Mouse (Mus musculus) left cerebral cortex, adult 2 months (tissue): ENCODE data around the gene Gm9964. TPM values are rescaled to one million over a fixed set of nuclear protein-coding genes. Genes with fewer than 3 reads are reported as not detected.

Experiments
- DNase-seq, 2 experiments: peaks; one replicate each; pipeline ENCODE4 v3.0.0; 2021 to 2022; ENCODE audit warnings: low spot score in 2 of 2, mixed read lengths in 1 of 2; ENCODE audit errors: extremely low spot score in 1 of 2
- H3K27ac ChIP-seq: fragments of 200-600 bp; 2 replicates; pipeline ENCODE4 v1.8.1; 2022
- H3K4me3 ChIP-seq: fragments of 200-600 bp; 2 replicates; pipeline ENCODE4 v1.8.1; 2022
- CTCF ChIP-seq: fragments of 200-600 bp; IDR thresholded peaks from 2 replicates; pipeline ENCODE4 v1.8.1; 2022; ENCODE audit warnings: antibody characterized with exemption, mild to moderate bottlenecking, moderate library complexity
- intact Hi-C: fragments of 180-260 bp; cut with DNase I; formaldehyde crosslinking; loops from one replicate; pipeline ENCODE4 v1.15.1; 2025
- total RNA-seq, 2 experiments: library from RNA; stranded (reverse); gene quantifications; 2 replicates each; pipeline ENCODE4 v1.2.3; 2021

The Gm9964 gene
- total RNA-seq, 2 experiments from 2014 or later: 0.68 TPM

DNA sequence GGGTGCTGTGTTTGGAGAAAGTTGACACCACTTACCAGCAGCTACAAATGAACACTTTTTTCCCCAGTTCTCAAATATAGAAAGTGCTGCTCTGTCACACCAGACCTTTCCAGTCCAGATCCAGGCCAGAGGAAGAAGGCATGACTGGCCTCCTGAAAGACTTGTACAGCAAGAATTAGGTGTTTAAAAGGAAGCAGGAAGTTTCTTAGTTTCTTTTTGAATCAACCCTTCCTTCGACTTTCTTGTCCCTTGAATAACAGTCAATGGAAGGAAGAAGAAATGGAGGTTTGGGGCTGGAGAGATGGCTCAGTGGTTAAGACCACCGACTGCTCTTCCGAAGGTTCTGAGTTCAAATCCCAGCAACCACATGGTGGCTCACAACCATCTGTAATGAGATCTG is 3.7 kb downstream of the Gm9964 start:
- intact Hi-C loops: no loop called here
- DNase-seq: no peak
- H3K27ac ChIP-seq: no peak overlapping the region
- no peak for TF ChIP-seq CTCF
- H3K4me3 ChIP-seq: no peak overlapping the region

DNA sequence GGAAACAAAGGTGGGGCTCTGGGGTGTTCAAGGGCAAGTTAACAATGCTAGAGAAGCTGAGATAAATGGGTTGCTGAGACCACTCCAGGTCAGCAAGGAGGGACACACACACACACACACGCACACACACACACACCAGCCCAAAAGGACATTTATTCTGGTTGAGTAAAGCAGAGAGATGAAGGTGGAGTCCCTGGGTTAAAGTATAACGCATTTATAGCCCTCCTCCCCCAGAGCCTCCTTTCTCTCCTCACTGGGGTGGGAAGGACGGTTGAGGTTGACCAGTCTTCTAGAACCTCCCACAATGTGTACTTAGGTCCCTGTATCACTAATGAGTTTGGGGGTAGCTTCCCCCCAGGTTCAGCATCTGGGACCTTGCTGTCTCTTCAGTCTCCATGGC is 4.6 kb downstream of the Gm9964 start:
- no peak overlapping the region for H3K27ac ChIP-seq
- no peak for TF ChIP-seq CTCF
- no peak for DNase-seq
- no peak overlapping the region for H3K4me3 ChIP-seq
- intact Hi-C loops: no loop called here

DNA sequence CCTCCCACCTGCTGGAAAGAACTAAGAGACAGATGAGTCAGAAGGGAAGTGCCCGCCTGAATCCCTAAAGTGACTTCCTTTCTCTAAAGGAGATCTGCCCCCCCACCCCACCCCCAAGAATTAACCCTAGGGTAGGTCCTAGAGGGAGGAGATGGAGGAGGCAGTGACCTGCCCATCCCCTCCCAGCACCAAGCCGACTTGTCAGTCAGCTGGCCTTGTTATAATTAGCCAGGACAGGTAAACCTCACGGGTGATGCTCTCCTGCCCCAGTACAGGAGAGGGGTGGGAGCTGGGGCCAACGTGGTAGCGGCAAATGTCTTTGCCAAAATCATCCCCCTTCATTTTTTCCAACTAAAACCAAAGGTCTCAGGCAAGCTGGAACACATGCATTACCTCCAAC is 5.1 kb downstream of the Gm9964 start:
- DNase-seq: no peak
- no peak overlapping the region for H3K4me3 ChIP-seq
- intact Hi-C loops: no loop called here
- TF ChIP-seq CTCF: no peak
- no peak overlapping the region for H3K27ac ChIP-seq

DNA sequence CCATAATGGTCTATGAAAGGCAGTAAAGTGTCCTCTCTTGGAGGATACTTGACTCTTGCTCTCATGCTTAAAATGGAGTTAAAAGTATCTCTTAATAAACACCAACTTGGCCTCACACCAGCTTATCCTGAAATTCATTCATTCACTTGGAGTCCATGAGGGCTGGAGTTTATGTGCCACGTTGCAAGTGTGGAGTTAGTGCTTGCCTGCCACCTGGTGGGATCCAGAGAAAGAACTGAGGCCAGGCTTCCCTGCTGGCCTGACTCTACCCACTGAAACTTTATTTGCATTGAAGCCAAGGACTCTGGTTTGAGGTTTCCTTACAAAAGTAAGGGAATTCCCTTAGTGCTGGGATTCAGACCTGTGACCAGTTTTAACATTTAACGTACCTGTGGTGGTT is 6.2 kb downstream of the Gm9964 start:
- peak; percentile 55 for TF ChIP-seq CTCF
- peak in 1 of 2 experiments; percentile 18 for DNase-seq

DNA sequence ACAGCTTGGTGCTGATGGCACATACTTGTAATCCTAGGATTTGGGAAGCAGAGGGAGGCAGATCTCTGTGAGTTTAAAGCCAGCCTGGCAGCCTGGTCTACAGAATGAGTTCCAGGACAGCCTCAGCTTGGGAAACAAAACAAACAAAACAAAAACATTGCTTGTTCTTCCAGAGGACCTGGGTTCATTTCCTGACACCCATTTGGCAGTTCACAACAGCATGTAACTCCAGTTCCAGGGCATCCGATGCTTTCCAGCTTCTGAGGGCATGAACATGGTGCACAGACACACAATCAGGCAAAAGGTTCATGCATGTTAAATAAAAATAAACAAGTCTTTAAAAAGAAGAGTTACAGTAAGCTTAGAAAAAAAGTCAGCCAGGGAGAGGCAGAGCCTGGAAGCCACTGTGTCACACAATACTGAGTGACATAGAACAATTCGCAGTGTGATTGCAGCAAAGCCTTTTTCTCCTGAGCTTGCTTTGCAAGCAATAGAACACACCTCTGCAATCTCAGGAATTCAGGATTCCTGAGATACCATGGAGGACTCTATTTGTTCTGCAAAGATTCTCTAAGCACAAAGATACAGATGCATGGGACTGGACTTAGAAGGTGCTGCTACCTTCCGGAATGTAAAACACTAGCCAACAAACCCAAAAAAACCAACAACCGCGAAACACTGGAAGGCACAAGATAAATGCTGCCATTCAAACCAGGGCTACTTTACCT is 7.6 kb downstream of the Gm9964 start:
- intact Hi-C loops: loop anchor here (2.0 kb wide), 1 partner anchor 64 kb away; no protein-coding TSS in a partner anchor
- Histone ChIP-seq H3K4me3 (no peak overlapping the region), H3K27ac (no peak overlapping the region)
- no peak for TF ChIP-seq CTCF
- no peak for DNase-seq

More for the DNA sequence above, 6.2 kb downstream of the Gm9964 start:
- no peak overlapping the region for H3K27ac ChIP-seq
- H3K4me3 ChIP-seq: no peak overlapping the region
- intact Hi-C loops: no loop called here

DNA sequence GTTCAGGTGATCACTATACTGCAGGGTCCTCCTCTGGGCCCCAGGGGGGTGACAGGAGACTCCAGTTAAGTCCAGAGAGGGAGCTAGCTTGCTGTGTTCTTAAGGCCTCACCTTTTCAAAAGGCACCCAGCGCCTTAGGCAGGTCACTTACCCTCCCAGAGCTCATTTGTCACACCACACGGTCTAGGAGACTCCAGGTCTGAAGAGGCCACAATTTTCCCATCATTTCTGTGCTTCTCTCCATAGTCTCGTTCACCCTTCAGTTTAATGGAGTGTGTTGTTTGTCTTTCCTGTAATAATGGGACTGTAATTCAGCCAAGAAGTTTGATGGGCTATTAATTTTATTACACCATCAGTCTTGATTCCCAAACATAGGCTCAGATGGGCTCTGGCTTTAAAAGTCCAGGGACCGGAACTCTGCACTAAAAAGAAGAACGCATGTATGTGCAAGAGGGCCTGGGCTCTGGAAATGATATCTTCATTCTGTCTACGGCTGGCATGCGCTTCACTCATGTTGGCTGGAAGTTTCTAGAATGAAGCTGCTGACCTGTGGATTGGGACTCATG is 8.3 kb downstream of the Gm9964 start:
- no peak for TF ChIP-seq CTCF
- H3K27ac ChIP-seq: no peak overlapping the region
- H3K4me3 ChIP-seq: no peak overlapping the region
- no peak for DNase-seq
- intact Hi-C loops: loop anchor here (2.0 kb wide), 1 partner anchor 64 kb away; no protein-coding TSS in a partner anchor

DNA sequence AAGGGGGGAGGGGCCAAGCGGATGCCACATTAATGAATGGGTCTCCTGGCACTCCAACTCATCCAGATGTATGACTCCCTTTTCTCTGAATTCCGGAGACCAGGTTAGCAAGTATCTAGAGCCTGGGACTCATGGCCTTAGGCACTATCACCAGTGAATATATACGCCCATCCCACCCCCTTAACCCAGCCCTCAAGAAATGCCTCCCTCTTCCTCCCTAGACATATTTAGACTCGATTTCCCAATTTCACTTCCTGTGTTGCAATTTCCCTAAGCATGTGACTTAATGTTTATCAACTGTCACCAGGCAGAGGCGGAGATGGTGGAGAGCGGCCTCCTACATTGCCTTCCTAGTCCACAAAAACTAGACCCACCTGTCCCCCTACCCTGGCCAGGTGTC is 9.3 kb downstream of the Gm9964 start:
- DNase-seq: no peak
- intact Hi-C loops: no loop called here
- TF ChIP-seq CTCF: no peak
- Histone ChIP-seq H3K27ac (no peak overlapping the region), H3K4me3 (no peak overlapping the region)

DNA sequence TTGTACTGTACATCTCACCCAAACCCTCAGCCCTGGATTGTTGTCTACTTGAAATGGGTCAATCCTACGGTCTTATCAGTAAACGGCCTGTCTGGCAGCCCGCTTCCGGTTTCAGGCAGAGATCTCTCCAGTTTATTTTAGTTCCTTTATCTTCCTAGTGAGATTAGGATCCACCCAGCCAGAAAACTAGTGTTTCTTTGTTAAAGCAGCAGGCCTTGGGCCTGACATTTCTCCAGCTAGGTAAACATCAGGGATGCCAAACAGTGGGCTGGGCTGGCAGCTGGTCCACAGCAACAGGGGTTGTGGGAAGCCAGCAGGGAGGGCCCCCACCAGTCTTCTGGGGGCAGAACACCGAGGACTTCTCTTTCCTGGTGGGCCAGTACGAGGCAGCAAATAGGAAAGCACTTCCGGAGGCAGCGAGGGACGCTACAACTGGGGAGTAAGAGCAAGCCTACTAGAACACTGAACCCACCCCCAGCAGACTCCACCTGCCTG is 10.4 kb downstream of the Gm9964 start:
- Histone ChIP-seq H3K27ac (no peak overlapping the region), H3K4me3 (no peak overlapping the region)
- intact Hi-C loops: no loop called here
- DNase-seq: no peak
- TF ChIP-seq CTCF: no peak

DNA sequence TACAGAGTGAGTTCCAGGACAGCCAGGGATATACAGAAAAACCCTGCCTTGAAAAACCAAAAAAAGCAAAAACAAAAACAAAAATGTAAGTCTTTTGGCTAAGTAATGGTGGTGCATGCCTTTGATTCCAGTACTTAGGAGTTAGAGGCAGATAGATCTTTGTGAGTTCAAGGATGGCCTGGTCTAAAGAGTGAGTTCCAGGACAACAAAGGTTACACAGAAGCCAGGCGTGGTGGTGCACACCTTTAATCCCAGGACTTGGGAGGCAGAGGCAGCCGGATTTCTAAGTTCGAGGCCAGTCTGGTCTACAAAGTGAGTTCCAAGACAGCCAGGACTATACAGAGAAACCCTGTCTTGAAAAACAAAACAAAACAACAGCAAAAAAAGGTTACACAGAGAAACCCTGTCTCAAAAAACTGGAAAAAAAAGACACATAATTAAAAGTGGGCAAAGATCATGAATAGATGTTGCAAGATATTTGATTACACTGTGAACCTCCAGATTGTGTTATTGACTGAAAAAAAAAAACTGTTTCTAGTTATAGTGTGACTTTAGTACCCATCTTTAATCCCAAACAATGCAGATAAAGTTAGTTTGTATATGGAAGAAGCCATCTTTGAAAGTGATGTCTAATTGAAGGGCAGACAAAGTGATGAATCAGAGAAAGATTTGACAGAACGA is 13.2 kb downstream of the Gm9964 start:
- Histone ChIP-seq H3K27ac (no peak overlapping the region), H3K4me3 (no peak overlapping the region)
- DNase-seq: no peak
- no peak for TF ChIP-seq CTCF
- intact Hi-C loops: no loop called here

DNA sequence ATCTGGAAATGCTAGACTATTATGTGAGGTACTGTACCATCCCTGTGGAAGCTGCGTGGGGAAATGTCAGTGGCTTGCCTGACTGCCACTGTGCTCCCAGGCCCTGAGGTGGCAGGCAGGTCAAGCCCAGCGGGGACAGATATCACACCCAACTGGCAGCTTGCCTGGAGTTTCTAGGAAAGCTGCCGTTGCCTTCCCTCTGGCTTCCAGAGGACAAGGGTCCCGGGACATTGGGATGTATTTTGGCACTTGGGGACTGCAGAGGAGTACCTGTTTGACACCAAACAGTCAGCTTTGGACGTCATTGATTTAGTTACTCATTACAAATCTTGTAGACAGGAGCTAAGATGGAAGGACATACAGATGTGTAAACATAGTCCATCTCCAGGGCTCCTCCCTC is 15.3 kb downstream of the Gm9964 start:
- no peak for DNase-seq
- no peak for TF ChIP-seq CTCF
- H3K27ac ChIP-seq: no peak overlapping the region
- H3K4me3 ChIP-seq: no peak overlapping the region
- intact Hi-C loops: no loop called here

DNA sequence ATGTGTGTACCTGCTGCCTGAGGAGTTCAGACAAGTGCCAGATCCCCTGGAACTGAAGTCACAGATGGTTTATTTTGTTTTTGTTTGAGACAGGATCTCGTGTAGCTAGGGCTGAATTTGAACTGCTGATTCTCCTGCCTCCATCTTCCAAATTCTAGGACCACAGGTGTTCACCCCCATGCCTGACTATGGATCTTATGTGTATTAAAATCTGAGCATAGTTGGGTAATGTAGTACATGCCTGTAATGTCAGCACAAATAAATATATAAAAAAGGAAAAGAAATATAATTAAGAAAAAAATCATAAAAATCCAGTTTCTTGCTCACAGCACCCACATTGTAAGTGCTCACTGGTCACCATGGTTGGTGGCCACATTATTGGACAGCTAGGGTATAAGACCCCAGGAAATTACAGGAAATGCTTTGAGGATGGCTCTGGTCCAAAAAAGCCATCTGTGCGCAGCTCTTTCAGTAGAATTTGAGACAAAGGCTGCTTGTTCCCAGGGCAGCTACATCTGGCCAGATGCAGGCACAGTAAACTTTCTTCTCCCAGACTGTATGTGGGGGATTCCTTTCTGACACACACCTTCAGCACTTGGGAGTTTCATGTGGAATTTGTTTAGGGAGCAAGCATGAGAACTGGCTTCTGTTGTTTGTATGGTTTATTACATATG is 16.8 kb downstream of the Gm9964 start:
- intact Hi-C loops: no loop called here
- Histone ChIP-seq H3K4me3 (no peak overlapping the region), H3K27ac (no peak overlapping the region)
- no peak for TF ChIP-seq CTCF
- no peak for DNase-seq

DNA sequence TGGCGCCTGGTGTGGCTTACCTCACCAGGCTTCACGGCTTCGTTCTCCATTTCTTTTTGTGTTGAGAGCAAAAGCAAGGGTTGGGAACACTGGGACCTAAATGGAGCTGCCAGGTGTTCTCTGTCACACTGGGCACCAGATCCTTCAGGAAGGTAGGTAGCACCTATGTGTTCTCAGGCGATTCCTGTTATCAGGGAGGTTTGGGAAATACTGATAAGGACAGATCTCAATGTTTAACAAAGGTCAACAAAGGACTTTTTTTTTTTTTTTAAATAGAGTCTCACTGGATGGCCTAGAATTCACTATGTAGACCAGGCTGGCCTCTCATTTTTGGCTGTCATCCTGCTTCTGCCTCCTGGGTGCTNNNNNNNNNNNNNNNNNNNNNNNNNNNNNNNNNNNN is 22.9 kb downstream of the Gm9964 start:
- no peak for TF ChIP-seq CTCF
- no peak overlapping the region for H3K27ac ChIP-seq
- DNase-seq: no peak
- H3K4me3 ChIP-seq: no peak overlapping the region
- intact Hi-C loops: no loop called here
